In the genomic region with DNA sequence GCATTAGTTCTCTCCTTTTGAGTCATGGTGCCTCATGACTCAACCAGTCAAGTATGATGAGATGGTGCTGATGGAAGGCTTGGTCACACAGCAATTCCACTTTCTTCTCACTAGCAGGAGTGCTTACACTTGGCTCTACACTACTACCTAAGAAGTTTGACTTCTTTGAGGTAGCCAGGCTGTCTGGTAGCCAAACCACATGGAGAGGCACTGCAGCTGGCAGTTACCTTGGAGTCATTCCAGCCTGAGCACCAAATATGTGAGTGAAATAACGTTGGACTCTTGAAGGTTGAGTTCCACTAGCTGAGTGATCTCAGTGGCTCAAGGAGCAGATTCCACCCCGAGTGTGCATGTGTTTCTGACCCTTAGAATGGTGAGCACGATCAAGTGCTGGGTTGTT, we compare ENCODE assay signal across 17 mouse cellular contexts. TPM values are rescaled to one million over a fixed set of nuclear protein-coding genes. Genes with fewer than 3 reads are reported as not detected.
DNase-seq lines count a peak whose midpoint lies in the region.
"Had no signal": no experiment of that assay in that cellular context is flagged by ENCODE, and none has a peak within 500 bp of the region (broad histone marks: within the 10 kb centered on the region; RNA-seq: fewer than 3 reads in every experiment).

No protein-coding gene starts in this region.

- intact Hi-C loops in heart, postnatal 14 days (cut with DNase I): no loop called here

- DNase-seq in adrenal gland, adult 2 months: peak; percentile 37
- no peak for DNase-seq in adrenal gland, postnatal 10 days
- peak; percentile 29 to 39 for DNase-seq in kidney, postnatal 36 days
- DNase-seq in kidney, postnatal 10 days: no peak
- peak; percentile 15 for DNase-seq in brain, adult 2 months (ENCODE audit: low read depth, low spot score)
- DNase-seq in lung, postnatal 25 days (ENCODE audit: low spot score): peak; percentile 68
- DNase-seq in spleen, postnatal 4 days (ENCODE audit: low spot score in 2 of 2): no peak
- no peak for DNase-seq in heart, postnatal 14 days
- DNase-seq: adrenal gland, postnatal 25 days; cerebellum, adult 9-10 months; layer of hippocampus, adult 9-11 months; left cerebral cortex, postnatal 4 days; liver; midbrain, embryonic 14.5 days; retina, postnatal 1 day; right cerebral cortex, postnatal 4 days; thymus, postnatal 25 days had no signal

RNA-seq across cellular contexts. Expression of a gene that starts 57.8 kb away (rescaled TPM):
- 100 to 1,000 TPM in 1 of 2 experiments, 10 to 100 TPM in 1; 90.5 to 177 TPM for total RNA-seq in adrenal gland, adult 2 months (2021)
- 63.4 and 88.1 TPM in 2 replicates for polyA plus RNA-seq in adrenal gland, adult 2 months (2012; rRNA removed)
- total RNA-seq in adrenal gland, postnatal 10 days (2021): 10 to 100 TPM; 55.8 to 84.3 TPM
- total RNA-seq in heart, postnatal 14 days (2021): 10 to 100 TPM; 34.1 to 35.9 TPM

RNA-seq across cellular contexts. Expression of a gene that starts 57.8 kb away (rescaled TPM):
- 10 to 100 TPM; 10.3 to 15.5 TPM for total RNA-seq in adrenal gland, adult 2 months (2021)
- 2.2 and 5.0 TPM in 2 replicates for polyA plus RNA-seq in adrenal gland, adult 2 months (2012; rRNA removed)
- total RNA-seq in adrenal gland, postnatal 10 days (2021): 10 to 100 TPM in 1 of 2 experiments, 1 to 10 TPM in 1; 9.6 to 13.4 TPM
- 1 to 10 TPM; 3.9 to 4.5 TPM for total RNA-seq in heart, postnatal 14 days (2021)

Comparison
In these comparisons a context has a peak if more than half of its experiments do, and no peak if none do; other contexts are left out.
1. DNase-seq: peak in adrenal gland, adult 2 months (single experiment), kidney, postnatal 36 days (2 of 2), brain, adult 2 months (single experiment) and lung, postnatal 25 days (single experiment); none in adrenal gland, postnatal 10 days (single experiment), kidney, postnatal 10 days (single experiment), spleen, postnatal 4 days (0 of 2) and heart, postnatal 14 days (0 of 2).